Mouse (Mus musculus) kidney, adult 2 months (tissue): Measurements from ENCODE around the gene Suds3.

Source experiments
- CTCF ChIP-seq: fragments of 200-500 bp; conservative IDR thresholded peaks from 2 replicates; pipeline ENCODE4 v1.5.1; 2011; ENCODE audit warnings: low read depth, mild to moderate bottlenecking, control low read depth, low read length, moderate library complexity, mixed read lengths; ENCODE audit not compliant: insufficient read depth, insufficient read length
- POLR2A ChIP-seq: fragments of 200-500 bp; IDR thresholded peaks from one replicate; pipeline ENCODE4 v1.6.1; 2011; ENCODE audit warnings: low read depth, low read length, control low read depth

DNA sequence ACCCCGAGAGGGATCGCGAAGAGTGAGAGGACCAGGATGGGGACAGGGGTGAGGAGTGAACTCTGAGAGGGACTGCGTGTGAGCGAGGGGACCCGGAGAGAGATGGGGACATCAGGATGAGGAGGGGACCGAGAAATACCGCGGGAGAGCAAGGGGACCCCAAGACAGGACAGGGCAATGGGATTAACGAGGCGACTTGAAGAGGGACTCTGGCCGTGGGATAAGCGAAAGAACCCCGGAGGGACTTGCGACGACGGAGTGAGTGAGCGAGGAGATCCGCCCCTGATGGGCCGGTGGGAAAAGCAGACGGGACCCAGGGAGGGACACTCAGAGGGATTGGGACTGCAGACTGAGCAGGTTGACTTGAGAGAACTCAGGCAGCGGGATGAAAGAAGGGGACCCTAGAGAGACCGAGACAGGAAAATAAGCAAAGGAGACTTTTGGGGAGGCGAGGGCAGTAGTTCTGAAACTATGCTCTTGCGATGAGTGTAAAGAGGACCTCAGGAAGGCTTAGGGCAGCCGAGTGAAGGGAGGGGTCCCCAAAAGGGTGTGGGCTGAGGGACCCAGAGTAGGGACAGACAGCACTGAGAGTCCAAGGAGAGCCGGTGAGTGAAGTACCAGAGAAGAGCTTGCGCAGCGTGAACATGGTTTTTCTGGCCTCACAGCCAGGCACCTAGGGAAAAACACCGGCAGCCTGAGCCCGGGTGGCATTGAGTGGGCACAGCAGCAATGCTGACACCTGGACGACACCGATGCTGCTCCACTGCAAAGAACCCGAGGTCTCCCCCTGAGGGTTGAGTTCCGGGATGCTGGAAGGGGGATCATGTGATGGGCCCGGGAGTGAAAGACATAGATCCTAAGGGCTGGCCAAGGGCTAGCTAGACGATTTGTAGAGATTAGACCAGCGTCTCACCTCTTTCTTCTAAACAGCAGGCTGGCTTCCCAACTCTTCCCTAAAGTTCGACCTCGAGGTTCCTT, 4.9 kb upstream of the Suds3 start:
- TF ChIP-seq CTCF (no peak), POLR2A (no peak)
